Mouse (Mus musculus) lung, postnatal 14 days (tissue): ENCODE measurements around the gene Efna4.

ENCODE experiments used
- DNase-seq: peaks from one replicate; pipeline ENCODE4 v3.0.0; 2021

The Efna4 gene

DNA sequence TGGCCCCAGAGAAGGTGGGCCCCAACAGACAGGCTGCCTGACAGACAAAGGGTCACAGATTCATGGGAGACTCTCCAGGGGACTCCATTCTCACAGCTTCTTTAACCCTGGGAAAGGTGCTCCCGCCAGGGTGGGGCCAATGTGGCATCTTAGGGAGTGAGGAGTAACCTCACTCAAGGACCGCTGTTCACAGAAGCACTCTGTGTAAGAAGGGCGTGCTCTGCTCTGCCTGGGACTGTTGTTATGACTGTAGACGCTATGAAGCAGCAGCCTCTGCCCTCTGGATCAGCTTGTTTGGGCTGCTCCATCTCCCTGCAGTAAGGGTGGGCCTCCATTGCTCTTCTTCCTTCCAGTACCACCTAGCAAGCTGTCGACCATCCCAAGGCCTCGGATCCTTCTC, 33.4 kb downstream of the Efna4 start:
- no peak for DNase-seq

DNA sequence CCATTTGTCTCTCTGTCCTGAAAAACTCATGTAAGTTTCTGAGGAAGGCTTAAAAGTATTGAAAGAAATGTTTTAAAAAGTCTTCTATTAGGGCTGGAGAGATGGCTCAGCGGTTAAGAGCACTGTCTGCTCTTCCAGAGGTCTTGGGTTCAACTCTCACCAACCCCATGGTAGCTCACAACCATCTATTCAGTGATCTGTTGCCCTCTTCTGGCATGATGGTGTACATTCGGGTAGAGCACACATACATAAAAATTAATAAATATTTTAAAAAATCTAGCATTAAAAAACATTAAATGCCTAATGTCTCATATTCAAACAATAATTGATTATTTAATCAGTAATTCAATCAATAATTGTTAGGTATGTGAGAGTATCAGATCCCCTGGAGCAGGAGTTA, 37.3 kb downstream of the Efna4 start:
- DNase-seq: no peak

DNA sequence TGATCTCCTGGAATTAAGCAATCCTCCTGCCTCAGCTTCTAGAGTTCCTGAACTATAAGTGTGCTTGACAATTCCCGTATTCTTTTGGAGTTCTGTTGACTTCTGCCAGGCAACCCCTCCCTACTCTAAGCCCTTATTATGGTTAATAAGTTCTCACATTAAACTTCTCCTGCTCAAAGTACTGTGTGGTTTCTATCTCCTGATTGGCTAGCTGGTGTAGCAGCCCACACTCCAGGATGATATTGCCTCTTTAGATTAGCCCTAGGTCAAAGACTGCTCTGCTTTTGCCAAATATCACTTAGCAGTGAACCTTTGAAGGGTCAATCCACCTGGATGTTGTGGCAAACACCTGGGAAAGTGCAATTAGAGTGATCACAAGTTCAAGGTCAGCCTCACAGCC, 37.8 kb downstream of the Efna4 start:
- DNase-seq: no peak

DNA sequence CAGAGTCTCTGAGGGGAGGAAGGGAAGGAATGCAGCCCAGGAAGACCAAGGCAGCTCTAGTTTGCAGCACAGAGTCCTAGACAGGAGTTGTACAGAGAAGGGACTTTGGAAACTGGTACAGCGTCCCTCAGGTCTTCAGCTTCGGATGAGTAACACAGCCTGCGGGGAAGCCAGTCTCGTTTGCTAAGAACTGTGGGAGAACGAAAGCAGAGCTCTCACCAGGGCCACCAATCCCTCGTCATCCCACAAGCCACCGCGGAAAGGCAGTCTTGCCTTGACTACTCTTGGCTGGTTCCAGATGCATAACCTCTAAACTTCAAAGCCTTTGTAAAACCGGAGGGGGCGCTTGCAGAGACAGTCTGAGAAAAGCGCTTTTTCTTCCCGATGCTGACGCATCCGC, 38.3 kb downstream of the Efna4 start:
- DNase-seq: peak; percentile 25

DNA sequence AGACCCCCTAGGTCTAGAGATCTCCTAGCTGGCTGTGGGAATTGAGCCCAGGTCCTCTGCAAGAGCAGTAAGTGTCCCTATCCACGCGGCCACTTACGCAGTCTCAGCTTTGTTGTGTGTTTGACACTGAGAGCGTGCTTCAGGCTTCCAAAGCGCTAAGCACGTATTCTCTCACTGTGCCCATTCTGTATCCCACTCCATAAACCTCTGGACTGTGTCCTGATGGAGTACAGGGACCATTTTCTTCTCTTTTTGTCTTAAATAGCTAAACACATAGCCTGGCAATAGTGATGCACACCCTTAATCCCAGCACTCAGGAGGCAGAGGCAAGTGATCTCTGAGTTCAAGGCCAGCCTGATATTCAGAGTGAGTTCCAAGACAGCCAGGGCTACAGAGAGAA, 38.9 kb downstream of the Efna4 start:
- no peak for DNase-seq

DNA sequence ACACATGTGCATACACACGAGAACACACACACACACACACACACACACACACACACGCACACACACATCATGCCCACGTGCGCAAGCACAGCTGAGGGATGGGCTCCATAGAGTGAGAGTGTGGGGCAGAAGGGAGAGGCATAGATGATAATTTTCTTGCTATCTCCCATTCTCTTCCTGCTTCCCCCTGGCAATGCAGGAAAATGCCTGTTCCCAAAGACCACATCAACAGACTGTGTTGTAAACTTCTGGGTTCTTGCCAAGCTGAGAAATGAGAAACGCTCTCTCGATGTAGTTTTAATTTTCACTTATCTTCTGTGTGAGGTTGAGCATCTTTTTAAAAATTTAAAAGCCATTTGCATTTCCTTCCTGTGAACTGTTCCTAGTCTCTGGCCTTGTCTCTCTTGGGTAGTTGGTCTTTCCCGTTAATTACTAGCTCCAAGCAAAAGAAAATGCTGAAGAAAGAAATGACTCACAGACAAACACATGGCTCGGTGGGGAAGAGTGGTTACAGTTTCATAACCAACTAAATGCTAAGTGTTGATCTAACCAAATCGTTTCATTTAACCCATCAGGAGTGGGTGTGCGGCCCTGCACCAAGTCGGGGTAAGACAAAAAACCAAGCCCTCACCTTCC, 40.9 kb downstream of the Efna4 start:
- DNase-seq: no peak

DNA sequence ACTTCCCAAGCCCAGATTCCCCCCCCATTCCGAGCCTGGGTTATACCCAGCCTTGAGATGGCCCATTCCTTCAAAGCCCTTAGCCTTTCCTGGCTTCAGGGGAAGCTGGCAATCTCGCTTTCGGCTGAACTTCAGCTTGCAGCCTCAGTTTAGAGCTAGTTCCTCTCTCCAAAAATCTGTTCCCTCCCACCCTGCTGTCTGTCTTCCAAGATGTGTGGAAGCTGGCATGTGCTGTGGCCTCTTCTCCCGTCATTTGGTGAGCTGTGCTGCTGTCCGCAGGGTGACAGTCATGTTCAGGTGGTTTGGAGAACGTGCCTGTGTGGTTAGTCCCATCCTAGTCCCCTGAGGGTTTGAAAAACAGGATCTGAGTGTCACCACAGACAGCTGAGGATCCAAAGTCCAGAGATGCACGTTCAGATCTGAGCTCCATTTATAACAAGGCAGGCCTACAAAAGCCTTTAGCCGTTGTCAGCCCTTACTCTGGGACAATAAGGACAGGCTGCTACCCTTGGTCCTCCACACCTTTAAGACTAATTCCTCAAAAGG, 42.1 kb downstream of the Efna4 start:
- no peak for DNase-seq

DNA sequence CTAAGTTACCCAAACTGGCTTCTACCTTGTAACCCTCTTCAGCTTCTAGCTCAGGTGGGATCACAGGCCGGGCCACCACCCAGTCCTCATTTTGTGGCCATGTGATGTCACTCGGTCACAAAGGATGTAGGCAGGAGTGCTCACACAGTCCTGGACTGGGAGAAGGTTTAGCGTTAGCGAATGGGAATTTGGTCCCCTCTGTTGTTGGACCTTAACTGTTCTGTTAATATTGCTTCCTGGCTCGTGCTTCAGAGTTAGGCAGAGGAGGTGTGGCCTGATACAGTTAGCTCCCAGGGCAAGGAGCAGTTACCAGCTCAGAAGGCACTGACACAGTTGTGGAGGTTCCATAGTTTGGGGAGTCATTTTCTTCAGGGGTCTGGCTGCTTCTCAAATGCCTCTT, 43.6 kb downstream of the Efna4 start:
- DNase-seq: no peak

DNA sequence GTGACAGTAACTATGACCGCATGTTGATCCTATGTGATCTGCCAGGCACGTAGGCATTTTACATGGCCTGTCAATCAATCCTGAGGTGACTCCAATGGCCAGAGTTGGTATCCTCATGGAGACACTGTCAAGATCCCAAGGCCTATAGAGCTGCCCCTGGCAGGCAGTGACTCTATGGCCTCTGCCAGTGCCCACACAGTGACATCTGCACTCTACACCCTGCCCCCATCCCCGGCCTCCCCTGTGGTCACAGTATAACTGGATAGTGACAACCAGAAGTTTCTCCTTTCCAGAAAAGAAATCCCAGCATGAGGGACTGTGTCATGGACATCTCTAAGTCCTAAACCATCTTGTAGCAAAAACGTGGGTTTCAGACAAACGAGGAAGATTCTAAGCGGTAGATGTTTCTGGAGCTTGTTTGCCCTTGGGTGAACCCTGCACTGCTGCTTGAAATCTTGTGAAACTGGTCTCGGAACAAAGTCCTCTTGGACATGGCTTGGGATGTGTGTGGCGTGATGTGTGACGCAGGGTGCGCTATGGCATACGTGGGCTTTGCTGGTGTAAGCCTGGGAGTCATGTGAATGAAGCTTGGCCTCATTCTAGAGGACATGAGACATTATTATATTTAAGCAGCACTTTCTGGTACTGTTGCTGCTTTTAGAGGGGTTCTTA, 44.4 kb downstream of the Efna4 start:
- no peak for DNase-seq

DNA sequence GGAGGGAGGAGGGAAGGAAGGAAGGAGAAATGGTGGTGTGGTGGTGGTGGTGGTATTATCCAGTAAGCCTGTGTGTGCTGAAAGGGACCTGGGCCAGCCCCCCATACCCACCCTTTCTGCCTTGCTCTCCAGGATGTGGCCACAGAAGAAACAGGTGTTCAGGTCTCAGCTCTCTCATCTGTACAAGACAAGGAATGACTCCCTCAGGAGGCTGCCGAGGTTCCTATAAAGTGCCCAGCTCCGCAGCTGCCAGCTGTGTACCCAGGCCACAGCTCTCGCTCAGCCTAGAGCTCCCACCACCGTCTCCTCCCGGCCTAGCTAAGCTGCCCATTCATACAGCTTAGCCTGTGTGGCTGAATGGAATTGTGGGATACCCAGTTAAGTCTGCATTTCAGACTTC, 45.5 kb downstream of the Efna4 start:
- DNase-seq: no peak

DNA sequence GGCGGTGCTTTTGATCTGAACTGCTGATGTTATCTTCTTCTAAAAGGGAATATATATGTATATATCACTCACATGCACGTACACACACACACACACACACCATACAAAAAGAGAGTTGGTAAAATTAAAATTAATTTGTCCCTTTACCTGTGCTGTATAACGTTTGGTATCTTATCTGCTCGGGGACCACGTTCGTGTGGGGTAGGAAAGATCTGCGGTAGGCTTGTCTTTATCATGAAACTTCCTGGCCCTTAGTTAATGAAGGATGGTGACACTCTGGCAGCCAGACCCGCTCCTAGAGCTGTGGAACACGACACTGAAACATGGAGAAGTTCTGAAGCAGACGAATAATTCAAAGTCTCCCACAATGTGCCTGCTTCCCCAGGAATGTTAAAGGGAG, 46.0 kb downstream of the Efna4 start:
- DNase-seq: no peak

DNA sequence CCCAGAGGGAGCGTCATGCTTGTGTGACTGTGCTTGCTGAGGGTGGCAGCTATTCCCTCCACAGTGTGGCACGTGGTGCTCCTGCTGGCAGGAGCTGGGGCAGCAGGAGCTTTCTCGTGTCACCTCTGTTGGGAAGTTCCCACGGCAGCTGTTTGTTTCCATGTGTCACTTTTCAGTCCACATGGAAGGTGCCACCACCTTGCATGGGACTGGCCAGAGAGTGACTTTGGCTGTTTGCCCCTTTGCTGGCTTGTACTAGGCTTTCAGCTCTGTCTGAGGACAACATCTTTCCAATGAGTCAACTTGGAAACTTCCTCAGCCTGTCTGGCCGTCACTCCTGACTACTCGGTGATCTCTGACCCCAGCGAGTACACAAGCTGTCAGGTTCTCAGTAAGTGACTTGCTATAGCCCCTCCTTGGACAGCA, 49.3 kb downstream of the Efna4 start:
- no peak for DNase-seq

DNA sequence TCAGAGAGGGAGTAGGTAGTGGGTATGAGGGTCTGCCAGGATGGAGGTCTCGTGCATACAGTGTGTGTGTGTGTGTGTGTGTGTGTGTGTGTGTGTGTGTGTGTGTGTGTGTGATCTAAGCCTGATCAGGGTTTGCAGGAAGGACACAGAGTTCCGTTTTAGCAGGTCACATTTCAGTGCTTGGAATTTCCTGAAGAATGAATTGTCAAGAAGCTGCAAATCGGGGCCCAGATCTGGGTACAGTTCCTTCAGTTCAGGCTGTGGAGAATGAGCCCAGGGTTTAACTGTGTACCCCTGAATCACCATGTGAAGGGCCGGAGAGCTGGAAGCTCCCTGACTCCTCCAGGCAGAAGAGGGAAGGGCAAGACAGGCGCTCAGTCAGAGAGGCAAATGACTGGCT, 50.5 kb downstream of the Efna4 start:
- no peak for DNase-seq

DNA sequence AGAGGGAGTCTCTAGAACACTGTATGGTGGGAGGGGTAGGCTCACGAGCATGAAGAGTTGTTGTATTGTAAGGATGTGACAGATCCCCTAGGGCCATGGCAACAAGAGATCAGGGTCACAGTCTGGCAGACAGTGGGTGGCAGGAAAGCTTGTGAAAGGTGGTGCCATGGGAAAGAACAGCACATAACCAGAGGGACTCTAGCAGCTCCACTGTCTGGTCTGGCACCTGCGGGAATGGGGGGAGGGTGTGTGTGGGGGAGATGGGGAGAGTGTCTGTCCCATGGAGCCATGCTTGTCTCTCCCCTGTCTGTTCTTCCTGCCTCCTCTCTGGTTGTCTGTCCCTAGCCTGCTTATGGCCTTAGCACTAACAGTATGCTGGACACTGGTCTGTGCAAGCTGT, 52.3 kb downstream of the Efna4 start:
- no peak for DNase-seq

DNA sequence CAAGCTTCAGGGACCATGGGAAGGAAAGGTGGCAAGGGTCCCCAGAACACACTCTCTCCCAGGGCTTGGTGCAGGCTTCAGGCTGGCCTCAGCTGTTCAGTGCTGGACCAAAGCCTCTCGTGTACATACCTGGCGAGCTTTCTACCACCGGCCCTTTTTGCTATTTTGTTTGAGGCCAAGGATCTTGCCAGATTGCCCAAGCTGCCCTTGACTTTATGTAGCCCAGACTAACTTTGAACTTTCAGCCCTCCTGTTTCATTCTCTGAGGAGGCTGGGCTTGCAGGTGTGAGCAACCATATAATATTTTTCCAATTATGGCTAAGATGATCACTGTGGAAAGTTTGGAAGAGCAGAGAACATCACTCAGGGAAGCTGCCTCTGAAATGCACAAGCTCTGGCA, 53.6 kb downstream of the Efna4 start:
- DNase-seq: no peak
